16 mouse cellular contexts compared by ENCODE assay signal in the genomic region with DNA sequence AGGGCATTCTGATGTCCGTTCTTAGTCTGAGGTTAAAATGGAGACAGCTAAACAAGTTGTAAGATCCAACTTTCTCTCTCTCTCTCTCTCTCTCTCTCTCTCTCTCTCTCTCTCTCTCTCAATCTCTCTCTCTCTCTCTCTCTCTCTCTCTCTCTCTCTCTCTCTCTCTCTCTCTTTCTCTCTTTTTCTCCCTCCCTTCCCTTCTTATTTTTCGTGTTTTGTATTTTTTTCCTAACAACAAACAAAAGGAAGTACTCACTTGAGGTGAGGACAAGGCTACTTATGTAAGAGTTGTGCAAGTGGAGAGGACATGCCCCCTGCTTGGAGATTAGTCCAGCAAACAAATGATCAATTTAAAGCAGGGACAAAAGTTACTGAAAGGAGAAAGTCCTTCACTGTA. TPM values are rescaled to one million over a fixed set of nuclear protein-coding genes. Genes with fewer than 3 reads are reported as not detected.
"Had no signal": no experiment of that assay in that cellular context is flagged by ENCODE, and none has a peak within 500 bp of the region (broad histone marks: within the 10 kb centered on the region; RNA-seq: fewer than 3 reads in every experiment).

TSS of gene Cdh19 (minus strand) at position 101 of the 400 bp plus-strand sequence.

- H3K4me3 ChIP-seq: kidney, embryonic 15.5 days; liver, embryonic 15.5 days; midbrain, embryonic 13.5 days; stomach, embryonic 15.5 days had no signal

- H3K27me3 ChIP-seq: kidney, embryonic 15.5 days; liver, embryonic 15.5 days; midbrain, embryonic 13.5 days; stomach, embryonic 15.5 days had no signal

- H3K9me3 ChIP-seq: kidney, embryonic 15.5 days; liver, embryonic 15.5 days; midbrain, embryonic 13.5 days; stomach, embryonic 15.5 days had no signal

- H3K36me3 ChIP-seq: kidney, embryonic 15.5 days; liver, embryonic 15.5 days; midbrain, embryonic 13.5 days; stomach, embryonic 15.5 days had no signal

- DNase-seq: kidney, adult 2 months; kidney, postnatal 14 days; liver; lung, adult 2 months; lung, postnatal 36 days; right cerebral cortex, postnatal 14 days; thymus, postnatal 4 days had no signal

- H3K4me1 ChIP-seq: kidney, embryonic 15.5 days; liver, embryonic 15.5 days; midbrain, embryonic 13.5 days; stomach, embryonic 15.5 days had no signal

- H3K27ac ChIP-seq: kidney, embryonic 15.5 days; liver, embryonic 15.5 days; midbrain, embryonic 13.5 days; stomach, embryonic 15.5 days had no signal

- H3K9ac ChIP-seq: kidney, embryonic 15.5 days; liver, embryonic 15.5 days; midbrain, embryonic 13.5 days; stomach, embryonic 15.5 days had no signal

RNA-seq across cellular contexts. Expression of gene Cdh19, which starts in this region (rescaled TPM):
- total RNA-seq: megakaryocyte progenitor cell, adult 5-6 weeks had no signal
- polyA plus RNA-seq: liver, embryonic 15.5 days; midbrain, postnatal 0 days; neural tube, embryonic 14.5 days; testis, adult 2 months; thymus, postnatal 0 days had no signal
